Mouse (Mus musculus): Measurements from ENCODE around the gene Oxct2b.

GRCm38 (mm10) chr4:123164157-123164556, 48.1 kb downstream of the Oxct2b start:
- TF ChIP-seq CTCF (IDR thresholded peaks at IDR 0.05; ENCODE audit: low read depth) (no peak), EP300 (IDR thresholded peaks at IDR 0.05; ENCODE audit: low read depth) (no peak)
